Mouse (Mus musculus) myocyte (in vitro differentiated cells): ENCODE measurements around the gene Erich2. TPM values are rescaled to one million over a fixed set of nuclear protein-coding genes. Genes with fewer than 3 reads are reported as not detected.

Experiments
- H3K27me3 ChIP-seq: one replicate; pipeline ENCODE4 v1.6.1; 2011; ENCODE audit not compliant: control insufficient read depth, insufficient read depth, insufficient read length
- H3K36me3 ChIP-seq: one replicate; pipeline ENCODE4 v1.6.1; 2011; ENCODE audit not compliant: control insufficient read depth, insufficient read depth
- H3K4me2 ChIP-seq: one replicate; pipeline ENCODE4 v1.6.1; 2011; ENCODE audit warnings: low read depth, control low read depth
- H3K4me3 ChIP-seq: one replicate; pipeline ENCODE4 v1.5.1; 2011; ENCODE audit warnings: mild to moderate bottlenecking, control low read depth, moderate library complexity
- H3K79me2 ChIP-seq: one replicate; pipeline ENCODE4 v1.6.1; 2011; ENCODE audit not compliant: control insufficient read depth, insufficient read depth
- H3ac ChIP-seq: one replicate; pipeline ENCODE4 v1.6.1; 2011; ENCODE audit not compliant: control insufficient read depth, insufficient read length
- CEBPB ChIP-seq: IDR thresholded peaks from 2 replicates; pipeline ENCODE4 v1.6.1; 2011; ENCODE audit warnings: mild to moderate bottlenecking, moderate library complexity; ENCODE audit not compliant: poor library complexity, insufficient read depth, severe bottlenecking
- E2F4 ChIP-seq: IDR thresholded peaks from one replicate; pipeline ENCODE4 v1.6.1; 2011; ENCODE audit warnings: mild to moderate bottlenecking, control low read depth, moderate library complexity; ENCODE audit not compliant: insufficient read depth
- MAX ChIP-seq: IDR thresholded peaks from one replicate; pipeline ENCODE4 v1.6.1; 2011; ENCODE audit warnings: low read depth, mild to moderate bottlenecking, control low read depth
- MYOD1 ChIP-seq, 3 experiments: IDR thresholded peaks; one replicate each; pipeline ENCODE4 v1.6.1; 2011; ENCODE audit warnings: control low read depth in 2 of 3, low read depth in 2 of 3, mild to moderate bottlenecking in 2 of 3, moderate library complexity in 1 of 3; ENCODE audit not compliant: insufficient read length in 2 of 3, control insufficient read depth in 1 of 3
- MYOG ChIP-seq, 3 experiments: IDR thresholded peaks; one replicate each; pipeline ENCODE4 v1.6.1; 2011; ENCODE audit warnings: control low read depth in 2 of 3, low read depth in 2 of 3, mild to moderate bottlenecking in 2 of 3; ENCODE audit not compliant: insufficient read length in 2 of 3, control insufficient read depth in 1 of 3, insufficient read depth in 1 of 3
- POLR2A ChIP-seq: IDR thresholded peaks from one replicate; pipeline ENCODE4 v1.6.1; 2011; ENCODE audit warnings: low read depth, mild to moderate bottlenecking, control low read depth, moderate library complexity; ENCODE audit not compliant: insufficient read length
- POLR2AphosphoS2 ChIP-seq: IDR thresholded peaks from one replicate; pipeline ENCODE4 v1.6.1; 2011; ENCODE audit warnings: low read depth, control low read depth; ENCODE audit not compliant: insufficient read length
- REST ChIP-seq: IDR thresholded peaks from one replicate; pipeline ENCODE4 v1.6.1; 2011; ENCODE audit warnings: mild to moderate bottlenecking, control low read depth, moderate library complexity; ENCODE audit not compliant: insufficient read depth, insufficient read length
- SRF ChIP-seq: IDR thresholded peaks from one replicate; pipeline ENCODE4 v1.6.1; 2011; ENCODE audit warnings: low read depth; ENCODE audit not compliant: control insufficient read depth, insufficient read length
- TCF12 ChIP-seq: IDR thresholded peaks from one replicate; pipeline ENCODE4 v1.6.1; 2011; ENCODE audit warnings: mild to moderate bottlenecking, control low read depth; ENCODE audit not compliant: poor library complexity, insufficient read depth, severe bottlenecking
- TCF3 ChIP-seq: IDR thresholded peaks from one replicate; pipeline ENCODE4 v1.6.1; 2011; ENCODE audit warnings: low read depth, control low read depth; ENCODE audit not compliant: insufficient read length
- USF1 ChIP-seq: IDR thresholded peaks from one replicate; pipeline ENCODE4 v1.6.1; 2011; ENCODE audit warnings: low read depth, mild to moderate bottlenecking, control low read depth, moderate library complexity
- polyA plus RNA-seq: library from polyadenylated mRNA; unstranded; fragments of >200 nt; fragmentation: generic; extraction: Trizol; gene quantifications from one replicate; pipeline ENCODE4 v1.2.1, GENCODE M21; 2012; ENCODE audit warnings: missing spikeins

Gene Erich2
- polyA plus RNA-seq, 1 experiment: 0.13 TPM

DNA sequence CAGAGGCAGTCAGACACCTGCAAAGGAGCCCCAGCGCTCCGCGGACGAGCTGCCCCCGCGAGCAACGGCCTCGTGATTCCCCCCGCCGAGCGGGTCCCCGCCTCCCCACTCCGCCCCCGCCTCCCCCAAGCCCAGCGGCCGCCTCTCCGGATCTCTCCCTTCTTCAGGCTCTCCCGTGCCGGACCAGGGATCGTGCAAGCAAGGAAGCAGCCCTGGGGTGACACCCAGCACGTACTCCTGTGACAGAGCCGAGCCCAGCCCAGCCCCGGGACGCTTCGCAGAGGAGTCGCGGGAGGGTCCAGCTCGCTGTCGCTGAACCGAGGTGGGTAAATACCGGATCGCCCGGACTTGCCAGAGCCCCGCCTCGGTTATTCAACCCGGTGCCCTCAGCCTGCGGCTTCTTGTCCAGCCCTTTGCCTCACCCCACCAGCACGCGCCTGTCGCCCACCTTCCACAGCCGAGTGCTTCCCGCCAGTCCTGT is 53.4 kb downstream of the Erich2 start:
- H3K4me3 ChIP-seq: no peak overlapping the region
- no peak overlapping the region for H3K4me2 ChIP-seq
- H3K79me2 ChIP-seq: no peaks in the 10 kb centered on the region
- TF ChIP-seq E2F4 (no peak), CEBPB (no peak), TCF12 (no peak), SRF (no peak), POLR2AphosphoS2 (no peak), MYOG (IDR thresholded peaks at IDR 0.05; ENCODE audit: control insufficient read depth in 1 of 3, insufficient read depth in 1 of 3, insufficient read length in 2 of 3, low read depth in 2 of 3) (no peak), TCF3 (no peak), POLR2A (no peak), MYOD1 (IDR thresholded peaks at IDR 0.05; ENCODE audit: control insufficient read depth in 1 of 3, insufficient read length in 2 of 3, low read depth in 2 of 3) (no peak), REST (no peak), MAX (no peak), USF1 (no peak)
- no peaks in the 10 kb centered on the region for H3K36me3 ChIP-seq
- no peak overlapping the region for H3ac ChIP-seq
- peaks cover 54% of the 10 kb centered on the region for H3K27me3 ChIP-seq

DNA sequence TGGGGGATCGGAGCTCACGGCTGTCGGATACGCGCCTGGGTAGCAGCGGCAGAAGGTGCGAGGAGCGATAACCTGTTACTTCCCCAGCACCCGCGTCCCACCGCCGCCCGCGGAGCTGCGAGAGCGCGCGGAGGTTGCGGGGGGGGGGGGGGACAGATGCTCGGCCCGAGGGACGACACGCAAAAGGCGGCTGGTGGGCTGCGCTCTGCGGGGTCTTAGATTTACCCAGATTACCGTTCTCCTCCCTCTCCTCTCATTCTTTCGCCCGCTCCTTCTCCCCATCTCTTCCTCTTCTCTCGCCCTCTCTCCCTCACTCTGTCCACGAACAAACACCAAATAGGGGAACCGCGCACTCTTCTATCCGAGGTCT is 54.0 kb downstream of the Erich2 start:
- Histone ChIP-seq H3ac (no peak overlapping the region), H3K36me3 (no peaks in the 10 kb centered on the region), H3K27me3 (peaks cover 58% of the 10 kb centered on the region), H3K4me3 (no peak overlapping the region), H3K79me2 (no peaks in the 10 kb centered on the region), H3K4me2 (no peak overlapping the region)
- TF ChIP-seq SRF (no peak), POLR2A (no peak), MYOD1 (IDR thresholded peaks at IDR 0.05; ENCODE audit: control insufficient read depth in 1 of 3, insufficient read length in 2 of 3, low read depth in 2 of 3) (no peak)

DNA sequence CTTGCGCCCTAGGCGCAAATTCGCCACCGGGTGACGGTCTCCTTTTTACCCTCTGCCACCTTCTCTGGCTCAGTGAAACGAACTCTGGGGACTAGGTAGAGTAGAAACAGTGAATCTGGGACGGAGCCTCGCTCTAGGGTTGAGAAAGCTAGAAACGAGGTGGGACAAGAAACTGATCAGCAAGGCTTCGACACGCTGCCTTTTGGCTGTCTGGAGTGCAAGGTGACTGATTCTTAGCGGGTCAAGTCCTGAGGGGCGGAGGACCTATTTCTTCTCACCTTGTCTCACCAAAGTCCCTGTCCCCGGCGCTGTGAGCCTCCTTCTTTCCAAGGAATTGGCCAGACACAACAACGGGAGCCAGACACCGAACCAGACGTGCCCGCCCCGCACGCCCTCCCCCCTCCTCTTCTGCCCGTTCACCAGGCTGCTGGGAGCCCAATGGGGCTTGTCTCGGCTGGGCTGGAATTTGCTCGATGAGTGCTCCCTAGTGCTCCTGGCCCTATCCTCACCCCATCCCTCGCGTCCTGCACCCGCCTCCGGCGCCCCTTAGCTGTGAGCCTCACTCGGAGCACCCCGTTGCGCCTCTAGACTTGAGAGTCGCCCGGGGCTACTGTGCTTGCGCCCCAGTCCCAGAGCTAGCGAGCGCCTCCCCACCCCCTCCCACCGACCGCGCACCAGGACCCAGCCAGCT is 54.5 kb downstream of the Erich2 start:
- Histone ChIP-seq H3K36me3 (no peaks in the 10 kb centered on the region), H3K4me3 (no peak overlapping the region), H3K4me2 (no peak overlapping the region), H3K79me2 (no peaks in the 10 kb centered on the region), H3K27me3 (peaks cover 58% of the 10 kb centered on the region), H3ac (no peak overlapping the region)
- TF ChIP-seq CEBPB (no peak), USF1 (no peak), SRF (no peak), MYOD1 (IDR thresholded peaks at IDR 0.05; ENCODE audit: control insufficient read depth in 1 of 3, insufficient read length in 2 of 3, low read depth in 2 of 3) (no peak), POLR2A (no peak), TCF12 (no peak), MAX (no peak), MYOG (IDR thresholded peaks at IDR 0.05; ENCODE audit: control insufficient read depth in 1 of 3, insufficient read depth in 1 of 3, insufficient read length in 2 of 3, low read depth in 2 of 3) (no peak), POLR2AphosphoS2 (no peak)

DNA sequence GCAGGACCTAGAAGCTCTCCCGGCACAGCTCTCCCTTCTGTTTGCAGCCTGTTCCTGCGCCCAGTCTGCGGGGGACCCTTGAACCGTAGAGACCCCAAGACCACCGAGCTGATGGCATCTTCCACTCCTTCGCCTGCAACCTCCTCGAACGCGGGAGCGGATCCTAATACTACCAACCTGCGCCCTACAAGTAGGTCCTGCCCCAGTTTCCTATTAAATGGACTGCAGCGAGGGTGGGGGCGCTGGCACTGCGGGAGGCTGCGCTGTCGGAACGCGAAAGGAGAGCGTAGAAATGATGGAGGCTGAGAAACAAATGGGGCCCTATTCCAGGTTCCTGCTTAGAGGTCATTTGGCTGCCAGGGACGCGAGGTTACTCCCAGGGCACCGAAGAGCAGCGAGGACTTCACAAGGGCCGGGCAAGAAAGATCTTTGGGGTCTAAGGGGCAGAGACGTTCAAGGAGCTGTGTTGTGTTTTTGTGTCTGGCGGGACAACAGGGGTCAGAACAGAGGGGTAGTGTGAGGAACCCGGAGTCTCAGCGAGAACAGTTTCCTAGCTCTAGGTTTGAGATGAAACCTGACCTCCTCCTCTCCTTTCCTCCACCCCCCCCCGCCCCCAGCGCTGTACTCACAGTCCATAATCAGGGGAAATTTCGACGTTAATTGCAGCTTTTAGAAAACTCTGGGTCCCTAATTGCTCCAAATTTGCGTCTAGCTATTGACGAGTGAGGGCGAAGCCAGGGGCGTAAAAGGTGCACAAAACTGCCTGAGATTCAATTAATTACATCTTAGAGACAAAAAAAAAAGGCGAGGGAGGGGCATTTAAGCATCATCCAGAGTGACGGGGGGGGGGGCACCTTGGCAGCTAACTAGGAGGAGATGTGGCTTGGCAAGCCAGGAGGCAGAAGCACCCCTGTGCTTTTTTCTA is 55.4 kb downstream of the Erich2 start:
- Histone ChIP-seq H3K36me3 (no peaks in the 10 kb centered on the region), H3K4me2 (no peak overlapping the region), H3K4me3 (no peak overlapping the region)

More for the DNA sequence above, 55.4 kb downstream of the Erich2 start:
- H3K27me3 ChIP-seq: peaks cover 58% of the 10 kb centered on the region
- no peak overlapping the region for H3ac ChIP-seq
- no peaks in the 10 kb centered on the region for H3K79me2 ChIP-seq
- no peak for TF ChIP-seq MYOD1 (IDR thresholded peaks at IDR 0.05; ENCODE audit: control insufficient read depth in 1 of 3, insufficient read length in 2 of 3, low read depth in 2 of 3)
- TF ChIP-seq TCF12: no peak
- TF ChIP-seq POLR2AphosphoS2: no peak
- no peak for TF ChIP-seq MAX
- TF ChIP-seq POLR2A: no peak
- no peak for TF ChIP-seq E2F4
- TF ChIP-seq TCF3: no peak
- TF ChIP-seq REST: no peak
- no peak for TF ChIP-seq SRF
- no peak for TF ChIP-seq CEBPB
- TF ChIP-seq USF1: no peak
